Mouse (Mus musculus) urinary bladder, postnatal 25 days (tissue): ENCODE data around the gene Lamp1.
A peak's percentile ranks its signal among the peaks of the same experiment; 100 is the strongest.

Experiments
- DNase-seq: peaks from one replicate; pipeline ENCODE4 v3.0.0; 2022; ENCODE audit warnings: low spot score

Lamp1 gene

DNA sequence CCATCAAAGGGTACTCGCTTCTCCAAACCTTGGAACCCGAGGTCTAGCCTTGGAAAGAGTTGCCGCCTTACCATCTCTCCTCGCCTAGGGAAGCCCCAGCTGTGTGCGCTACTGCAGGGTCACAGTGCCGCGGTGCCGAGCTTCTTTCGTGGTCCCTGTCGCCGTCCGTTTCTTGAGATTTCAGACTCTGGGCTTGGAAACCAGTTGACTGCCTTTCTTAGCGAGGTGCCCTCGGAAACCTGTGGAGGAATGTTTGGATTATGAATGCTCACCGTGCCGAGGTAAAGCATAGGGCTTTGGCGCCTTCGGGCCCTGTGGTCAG, 42.0 kb downstream of the Lamp1 start:
- DNase-seq: no peak

DNA sequence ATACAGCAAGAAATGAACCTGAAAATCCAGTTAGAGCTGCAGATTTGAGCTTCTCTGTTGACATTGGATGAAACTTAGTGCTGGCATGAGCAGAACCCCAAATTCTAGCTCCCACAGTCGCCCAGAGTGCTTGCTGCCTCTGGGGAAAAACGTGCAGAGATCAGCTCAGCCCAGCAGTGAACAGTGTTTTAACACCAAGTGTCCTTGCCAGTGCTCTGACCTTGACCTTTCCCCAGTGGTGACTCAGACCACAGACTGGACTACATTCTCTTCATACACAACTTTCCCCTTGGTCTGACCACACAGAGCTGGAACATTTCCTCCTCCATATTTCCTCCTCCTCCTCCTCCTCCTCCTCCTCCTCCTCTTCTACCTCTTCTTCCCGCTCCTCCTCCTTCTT, 43.1 kb downstream of the Lamp1 start:
- no peak for DNase-seq

GRCm38 (mm10) chr8:13202806-13203205, 43.8 kb downstream of the Lamp1 start:
- no peak for DNase-seq

GRCm38 (mm10) chr8:13203472-13203871, 44.5 kb downstream of the Lamp1 start:
- no peak for DNase-seq

GRCm38 (mm10) chr8:13204371-13205140, 45.6 kb downstream of the Lamp1 start:
- peak; percentile 30 for DNase-seq

- no peak for DNase-seq
These were observed 46.4 kb downstream of the Lamp1 start for GRCm38 (mm10) chr8:13205311-13205710.

DNA sequence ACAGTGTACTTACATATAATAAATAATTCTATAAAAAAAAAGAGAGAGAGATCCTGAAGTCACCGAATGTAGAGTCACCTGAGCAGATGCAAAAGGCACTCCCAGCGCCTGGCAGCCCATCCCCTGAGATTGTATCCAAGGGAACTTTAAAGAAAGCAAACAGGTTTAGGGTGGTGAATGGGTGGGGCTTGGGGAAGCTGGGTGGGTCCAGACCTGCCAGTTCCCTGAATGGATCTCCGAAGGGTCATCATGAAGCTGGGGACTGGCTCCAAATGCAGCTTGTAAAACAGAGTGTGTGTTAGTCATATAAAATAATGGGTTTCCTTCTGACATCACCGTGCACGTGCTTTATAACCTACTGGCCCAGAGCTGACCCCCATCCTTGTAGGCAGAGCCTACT, 47.3 kb downstream of the Lamp1 start:
- no peak for DNase-seq

DNA sequence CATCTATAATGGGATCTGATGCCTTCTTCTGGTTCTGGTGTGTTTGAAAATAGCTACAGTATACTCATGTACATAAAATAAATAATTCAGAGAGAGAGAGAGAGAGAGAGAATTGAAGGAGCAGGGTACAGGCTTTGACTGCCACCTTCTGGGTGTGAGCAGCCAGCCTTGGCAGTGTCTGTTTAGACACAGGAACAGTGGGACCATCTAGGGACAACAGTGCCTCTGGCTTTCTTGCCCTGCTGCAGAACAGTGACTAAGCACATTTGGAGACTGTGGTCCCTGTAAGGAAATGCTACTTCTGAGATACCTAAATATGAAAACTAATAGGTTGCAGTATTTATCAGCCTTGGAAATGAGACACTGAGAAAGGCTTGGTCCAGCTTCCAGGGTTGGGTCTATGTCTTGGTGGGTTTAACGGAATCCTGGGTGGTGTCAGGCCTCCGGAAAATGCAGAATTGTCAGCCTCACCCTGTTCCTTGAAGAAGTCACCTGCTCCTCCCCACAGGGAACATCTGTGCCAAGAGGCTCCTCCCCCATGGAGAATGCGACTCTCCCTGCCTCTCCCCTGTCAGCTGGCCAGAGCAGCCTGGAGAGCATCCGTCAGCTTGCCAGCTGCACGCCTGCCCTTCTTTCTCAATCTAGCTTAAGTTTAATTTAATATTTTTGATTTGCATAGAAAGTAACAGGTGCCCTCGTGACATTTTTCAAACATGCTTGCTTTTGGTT, 49.8 kb downstream of the Lamp1 start:
- no peak for DNase-seq

GRCm38 (mm10) chr8:13209770-13210169, 50.8 kb downstream of the Lamp1 start:
- DNase-seq: no peak

DNA sequence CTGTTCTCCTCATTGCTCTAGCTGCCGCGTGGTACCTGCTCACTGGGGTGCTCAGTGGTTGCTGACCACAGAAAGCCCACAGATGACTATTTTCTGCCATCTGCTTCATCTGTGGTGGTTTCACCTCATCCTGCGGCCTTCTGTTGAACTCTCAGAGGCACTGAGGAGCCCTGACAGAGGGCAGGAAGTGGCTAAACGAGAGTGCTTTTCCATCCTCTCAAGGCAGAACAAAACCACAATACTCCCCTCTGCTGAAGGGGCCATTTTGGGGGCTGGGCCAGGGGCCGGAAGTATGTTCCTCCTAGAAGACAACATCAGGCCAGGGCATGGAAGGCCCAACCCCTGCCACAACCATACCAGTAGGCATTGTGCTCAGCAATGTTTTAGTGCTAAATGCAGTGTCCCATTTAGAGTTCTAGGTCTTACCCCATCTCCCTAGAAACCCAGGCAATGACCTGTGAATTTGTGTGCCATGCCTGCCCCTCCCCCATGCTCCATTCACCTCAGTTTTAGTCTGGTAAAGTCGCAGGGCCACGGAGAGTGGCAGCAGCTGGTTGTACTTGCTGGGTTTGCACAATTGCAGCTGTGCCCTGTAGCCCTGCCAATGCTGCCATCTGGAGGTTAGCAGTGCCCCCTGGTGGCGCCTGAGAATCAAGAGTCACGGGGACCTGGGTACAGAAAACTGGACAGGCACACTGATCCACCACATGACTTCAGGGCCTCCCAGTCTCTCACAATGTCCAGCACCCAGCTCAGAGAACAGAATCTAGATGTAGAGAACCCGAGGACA, 54.7 kb downstream of the Lamp1 start:
- peak; percentile 85 for DNase-seq

DNA sequence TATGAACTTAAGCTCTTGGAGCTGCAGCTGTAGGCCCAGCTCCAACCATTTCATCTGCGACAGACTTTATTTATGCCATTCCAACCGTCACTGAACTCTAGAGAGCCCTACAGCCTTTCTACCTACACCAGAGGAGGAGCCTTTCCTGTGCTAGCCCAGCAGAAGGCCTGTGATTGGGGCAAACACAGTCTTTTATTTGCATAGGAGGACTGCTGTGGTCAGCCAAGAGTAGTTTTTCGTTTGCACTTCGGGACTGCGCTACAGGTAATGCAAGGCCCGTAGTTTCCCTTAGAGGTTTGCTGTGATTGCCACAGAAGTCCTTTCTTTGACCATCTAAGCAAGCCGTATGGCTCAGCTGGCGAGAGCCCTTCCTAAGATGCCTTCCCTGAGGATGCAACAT, 57.4 kb downstream of the Lamp1 start:
- DNase-seq: no peak

GRCm38 (mm10) chr8:13217093-13217492, 58.1 kb downstream of the Lamp1 start:
- DNase-seq: no peak

GRCm38 (mm10) chr8:13217986-13218385, 59.0 kb downstream of the Lamp1 start:
- DNase-seq: no peak

- DNase-seq: no peak
These were observed 59.5 kb downstream of the Lamp1 start for GRCm38 (mm10) chr8:13218441-13218840.

DNA sequence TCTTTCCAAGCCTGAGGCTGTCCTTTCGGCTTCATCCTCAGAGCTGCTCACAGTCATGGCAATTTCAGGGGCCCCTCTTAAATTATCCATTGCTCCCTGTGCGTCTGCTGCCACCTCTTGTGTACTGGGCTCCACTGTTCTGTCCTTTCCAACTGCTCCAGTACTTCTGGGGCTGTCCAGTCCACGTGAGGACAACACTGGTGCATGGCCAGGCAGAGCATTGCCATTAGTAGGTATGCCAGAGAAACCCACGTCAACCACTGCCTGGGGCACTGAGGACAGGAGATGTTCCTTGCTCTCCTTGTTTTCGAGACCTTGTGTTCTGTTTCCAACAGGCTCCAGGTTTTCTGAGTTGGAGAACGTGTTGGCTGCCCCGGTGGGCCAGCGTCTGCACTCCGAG, 65.5 kb downstream of the Lamp1 start:
- DNase-seq: no peak
